Comparison of ENCODE assay signal across 8 mouse cellular contexts in genomic region chr1:138136373-138136779, GRCm38 (mm10). TPM values are rescaled to one million over a fixed set of nuclear protein-coding genes. Genes with fewer than 3 reads are reported as not detected.
DNase-seq lines count a peak whose midpoint lies in the region; ATAC-seq and TF ChIP-seq lines count a peak whose summit lies in the region.

No protein-coding gene starts in this region.

- 6% methylated on average over 17 of the region's 17 CpGs for WGBS in cerebellum, adult 2 months
- 55% methylated on average over 17 of the region's 17 CpGs for WGBS in limb, embryonic 11.5 days
- WGBS in midbrain, embryonic 10.5 days, result 28% methylated on average over 17 of the region's 17 CpGs

- no peaks in the 10 kb centered on the region; the same call in 1 of the 2 replicates for H3K4me1 ChIP-seq in cerebellum, adult 2 months (ENCODE audit: control insufficient read depth, insufficient read depth, low read length)
- no peaks in the 10 kb centered on the region for H3K4me1 ChIP-seq in limb, embryonic 11.5 days (ENCODE audit: control insufficient read depth, insufficient read depth, low read length)
- H3K4me1 ChIP-seq in midbrain, embryonic 10.5 days, result peaks cover 18% of the 10 kb centered on the region

- no peak overlapping the region for H3K9ac ChIP-seq in limb, embryonic 11.5 days (ENCODE audit: low read length)

- no peak for TF ChIP-seq POLR2A in cerebellum, adult 2 months (IDR thresholded peaks at IDR 0.05; ENCODE audit: borderline replicate concordance, insufficient read depth, low read length)

- H3K27me3 ChIP-seq in cerebellum, adult 2 months (ENCODE audit: control insufficient read depth, insufficient read depth, low read length), result no peaks in the 10 kb centered on the region
- no peaks in the 10 kb centered on the region for H3K27me3 ChIP-seq in limb, embryonic 11.5 days (ENCODE audit: control insufficient read depth, insufficient read depth, low read length)
- H3K27me3 ChIP-seq in midbrain, embryonic 10.5 days (ENCODE audit: low read depth, poor library complexity, severe bottlenecking), result no peaks in the 10 kb centered on the region

- no peaks in the 10 kb centered on the region for H3K36me3 ChIP-seq in limb, embryonic 11.5 days (ENCODE audit: control insufficient read depth, insufficient read depth, low read length)
- H3K36me3 ChIP-seq in midbrain, embryonic 10.5 days, result no peaks in the 10 kb centered on the region

- H3K4me3 ChIP-seq in cerebellum, adult 2 months (replicated peaks; ENCODE audit: insufficient read depth, low read depth, low read length), result no peak overlapping the region
- no peak overlapping the region for H3K4me3 ChIP-seq in limb, embryonic 11.5 days (ENCODE audit: low read depth, low read length)
- peak overlapping the region; percentile 44 for H3K4me3 ChIP-seq in midbrain, embryonic 10.5 days

- no peak overlapping the region for H3K27ac ChIP-seq in cerebellum, adult 2 months (ENCODE audit: insufficient read depth, low read length)
- no peak overlapping the region for H3K27ac ChIP-seq in limb, embryonic 11.5 days (replicated peaks; ENCODE audit: low read depth, low read length)
- peak overlapping the region; percentile 83 for H3K27ac ChIP-seq in midbrain, embryonic 10.5 days (replicated peaks)

- H3K9me3 ChIP-seq in limb, embryonic 11.5 days (ENCODE audit: control insufficient read depth, low read length), result no peaks in the 10 kb centered on the region
- no peaks in the 10 kb centered on the region for H3K9me3 ChIP-seq in midbrain, embryonic 10.5 days (replicated peaks)

- H3K4me2 ChIP-seq in limb, embryonic 11.5 days (ENCODE audit: low read depth, severe bottlenecking), result no peak overlapping the region

- DNase-seq in cerebellum, adult 2 months, result peak; percentile 6 to 15
- peak; percentile 21 for DNase-seq in embryo, embryonic 9.5 days (ENCODE audit: extremely low spot score)
- DNase-seq in heart, adult 8-10 months (ENCODE audit: low spot score), result peak; percentile 46
- DNase-seq in kidney, adult 9 months, result peak; percentile 38
- peak; percentile 33 for DNase-seq in limb, embryonic 11.5 days (ENCODE audit: low spot score)
- peak; percentile 52 for DNase-seq in midbrain, embryonic 10.5 days (ENCODE audit: low spot score)
- peak; percentile 44 for DNase-seq in right cerebral cortex, postnatal 4 days

- TF ChIP-seq CTCF in cerebellum, adult 2 months (IDR thresholded peaks at IDR 0.05; ENCODE audit: borderline replicate concordance, insufficient read depth, low read depth, low read length), result no peak

- ATAC-seq in cerebellum, adult (ENCODE audit: insufficient number of reproducible peaks, low FRiP score, low TSS enrichment), result no peak
- ATAC-seq in limb, embryonic 11.5 days (ENCODE audit: insufficient number of reproducible peaks, low FRiP score, low TSS enrichment, low read depth), result no peak

RNA-seq across cellular contexts. Expression of gene Ptprc, which starts 39.1 kb away (rescaled TPM):
- 1.1 and 1.3 TPM in 2 replicates for polyA plus RNA-seq in cerebellum, adult 2 months (2012; rRNA removed)
- total RNA-seq in heart, adult 8-10 months (2022), result 1 to 10 TPM; 3.2 to 8.7 (median 3.7) TPM
- 0.93 and 1.3 TPM in 2 replicates for polyA plus RNA-seq in limb, embryonic 11.5 days (2014; fragmentation: Nextera tagmentation; extraction: Ambion mirVana)
- polyA plus RNA-seq in midbrain, embryonic 10.5 days (2016; fragmentation: Nextera tagmentation; extraction: Ambion mirVana), result 1.3 and 1.5 TPM in 2 replicates
